Mouse (Mus musculus) naive thymus-derived CD4-positive, alpha-beta T cell, adult 2 months (primary cell): Measurements from ENCODE around the gene Lypd3.

ENCODE experiments used
- DNase-seq: peaks from one replicate; pipeline ENCODE4 v3.0.0-alpha.2; 2011; ENCODE audit warnings: low read depth

The Lypd3 gene

DNA sequence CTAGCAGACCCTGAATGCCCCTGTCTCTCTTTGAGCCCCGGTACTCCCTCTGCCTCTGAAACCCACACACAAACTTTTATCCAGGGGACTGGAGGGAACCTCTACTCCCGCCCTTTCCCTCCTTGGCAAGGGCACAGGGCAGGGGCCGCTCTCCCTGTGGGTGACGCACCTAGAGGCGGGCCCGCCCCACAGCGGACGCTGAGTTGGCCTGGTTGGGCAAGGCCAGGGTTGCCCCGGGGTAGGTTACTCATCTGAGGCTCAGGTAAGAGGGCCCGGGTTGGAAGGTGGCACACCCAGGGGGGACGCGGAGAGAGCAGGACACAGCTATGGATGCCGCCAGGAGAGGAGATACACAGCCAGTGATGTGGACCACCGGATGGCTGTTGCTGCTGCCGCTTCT lies at the start of gene Lypd3:
Lypd3 (plus strand) TSS at position 287 of the 400 bp plus-strand sequence.
- DNase-seq: no peak

GRCm38 (mm10) chr7:24586828-24587227 lies 49.5 kb upstream of the Lypd3 start:
- DNase-seq: no peak

DNA sequence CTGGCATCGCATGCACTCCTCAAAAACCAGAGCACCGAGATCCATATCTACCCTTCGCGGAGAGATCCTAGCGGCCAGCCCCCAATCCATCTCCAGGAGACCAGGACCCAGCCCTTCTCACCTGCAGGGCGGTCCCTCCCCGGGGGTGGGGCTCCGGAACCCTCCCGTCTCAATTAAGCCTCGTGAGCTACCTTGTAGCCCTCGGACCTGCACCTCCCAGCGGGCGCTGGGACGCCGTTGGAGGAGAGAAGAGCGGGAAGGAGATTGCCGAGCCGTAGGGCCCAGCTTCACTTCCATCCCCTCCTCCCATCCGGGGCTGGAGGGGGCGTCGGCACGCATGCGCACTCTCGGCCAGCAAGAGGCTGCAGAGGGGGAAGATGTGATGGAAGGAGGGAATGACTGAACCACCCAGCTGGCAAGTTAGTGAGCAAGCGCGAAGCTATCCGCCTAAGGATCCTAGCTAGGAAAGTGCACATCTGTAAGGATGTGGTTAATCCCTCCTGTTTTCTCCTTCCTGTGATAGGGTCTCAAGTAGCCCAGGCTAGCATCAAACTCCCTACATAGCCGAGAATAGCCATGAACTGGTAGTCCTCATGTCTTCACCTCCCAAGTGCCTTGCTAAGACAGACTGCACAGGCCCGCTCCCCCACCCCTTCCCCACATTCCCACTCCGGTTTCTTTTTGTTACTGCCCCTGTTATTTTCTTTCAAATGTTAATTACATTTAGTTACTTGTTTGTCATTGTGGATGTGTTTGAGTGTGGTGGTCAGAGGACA lies 48.8 kb upstream of the Lypd3 start, which contains the start of the genes Ethe1 and Zfp575:
Ethe1 (plus strand) TSS at position 214 of the 776 bp plus-strand sequence.
Zfp575 (minus strand) TSS at position 312 of the 776 bp plus-strand sequence.
- no peak for DNase-seq

GRCm38 (mm10) chr7:24588336-24588735 lies 48.0 kb upstream of the Lypd3 start:
- DNase-seq: peak; percentile 48

DNA sequence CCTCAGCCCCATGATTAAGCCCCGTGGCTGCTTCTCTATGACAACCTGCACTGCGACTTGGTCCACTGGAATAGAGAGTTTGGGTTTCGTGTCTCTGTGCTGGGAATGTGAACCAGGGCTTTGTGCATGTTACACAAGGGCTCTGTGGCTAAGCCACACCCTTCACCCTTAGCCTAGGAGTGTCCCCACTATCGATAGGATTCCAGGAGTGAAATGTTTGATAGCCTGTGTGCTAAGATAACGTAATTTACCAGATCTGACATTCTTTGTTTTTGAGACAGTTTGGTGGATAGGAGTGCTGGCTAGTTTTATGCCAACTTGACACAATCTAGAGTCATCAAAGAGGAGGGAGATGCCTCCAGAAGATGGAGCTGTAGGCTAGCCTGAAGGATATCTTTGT lies 44.6 kb upstream of the Lypd3 start:
- DNase-seq: no peak

GRCm38 (mm10) chr7:24592163-24592562 lies 44.2 kb upstream of the Lypd3 start:
- no peak for DNase-seq

- DNase-seq: no peak
Measured at GRCm38 (mm10) chr7:24592781-24593180, 43.6 kb upstream of the Lypd3 start.

DNA sequence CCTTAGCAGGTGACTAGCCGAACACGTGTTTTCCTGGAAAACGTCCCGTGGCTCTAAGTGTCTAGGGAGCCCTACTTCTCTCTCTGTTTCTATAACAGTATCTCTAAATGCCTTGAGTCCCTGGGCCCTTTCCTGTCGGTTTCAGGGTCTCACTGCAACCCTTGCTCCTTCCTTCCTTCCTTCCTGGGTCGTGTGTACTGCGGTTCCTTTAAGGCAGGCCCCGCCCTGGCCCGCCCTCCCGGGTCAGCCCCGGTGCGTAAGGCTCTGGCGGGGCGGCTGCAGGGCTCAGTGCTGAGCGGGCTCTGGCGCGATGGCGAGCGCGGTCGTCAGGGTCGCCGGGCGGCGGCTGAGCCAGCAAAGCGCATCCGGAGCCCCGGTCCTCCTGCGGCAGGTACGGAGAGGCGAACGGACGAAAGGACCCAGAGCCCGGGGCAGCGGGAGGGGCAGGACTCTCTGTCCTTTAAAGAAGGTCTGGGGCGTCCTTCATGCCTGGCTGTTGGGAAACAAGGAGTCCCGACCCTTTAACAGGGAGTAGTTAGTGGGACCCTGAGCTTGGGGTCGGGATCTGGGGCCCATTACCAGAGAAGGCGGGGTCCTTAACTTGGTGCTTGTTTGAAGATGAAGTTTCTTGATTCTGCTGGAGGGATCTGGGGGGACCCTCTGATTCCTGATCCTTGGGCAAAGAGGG lies 42.6 kb upstream of the Lypd3 start:
- peak; percentile 78 for DNase-seq

- no peak for DNase-seq
Measured at GRCm38 (mm10) chr7:24594309-24594803, 42.0 kb upstream of the Lypd3 start.

GRCm38 (mm10) chr7:24595464-24595863 lies 40.9 kb upstream of the Lypd3 start:
- DNase-seq: no peak

DNA sequence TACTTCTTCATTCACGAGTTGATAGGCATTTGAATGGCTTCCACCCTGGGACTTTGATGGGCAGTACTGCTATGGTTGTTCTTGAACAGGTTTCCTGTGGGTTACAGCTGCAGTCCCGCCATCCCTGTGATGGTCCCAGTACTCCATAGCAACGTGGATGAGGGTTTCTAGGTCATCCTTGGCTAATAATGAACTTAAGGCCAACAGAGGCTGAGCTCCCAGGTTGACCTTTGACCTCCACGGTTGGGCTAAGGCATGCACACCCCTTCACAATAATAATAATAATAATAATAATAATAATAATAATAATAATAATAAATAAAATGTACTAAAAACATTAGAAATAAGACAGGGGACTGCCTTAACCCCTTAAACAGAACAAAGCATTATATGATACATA lies 38.2 kb upstream of the Lypd3 start:
- DNase-seq: no peak

GRCm38 (mm10) chr7:24599211-24600067 lies 36.9 kb upstream of the Lypd3 start:
- peak; percentile 42 for DNase-seq

GRCm38 (mm10) chr7:24600941-24601597 lies 35.3 kb upstream of the Lypd3 start:
- DNase-seq: peak; percentile 95

GRCm38 (mm10) chr7:24605561-24605960 lies 30.8 kb upstream of the Lypd3 start:
- no peak for DNase-seq

DNA sequence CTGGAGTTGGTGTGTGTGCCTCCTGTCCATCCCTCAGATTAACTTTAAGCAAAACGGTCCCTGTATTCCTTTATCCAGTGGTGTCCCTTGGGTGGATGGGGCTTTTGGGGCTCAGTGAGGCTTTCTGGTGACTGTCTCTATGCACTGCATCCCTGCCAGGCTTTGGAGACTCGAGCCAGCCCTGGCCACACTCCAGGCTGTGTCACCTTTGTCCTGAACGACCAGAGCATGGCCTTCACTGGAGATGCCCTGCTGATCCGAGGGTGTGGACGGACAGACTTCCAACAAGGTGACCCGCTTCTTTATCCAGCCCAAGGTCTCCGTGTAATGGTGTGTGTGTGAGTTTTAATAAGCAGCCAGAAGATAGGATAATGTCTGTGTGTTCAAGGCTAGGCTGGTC lies 30.3 kb upstream of the Lypd3 start:
- DNase-seq: no peak

- DNase-seq: peak; percentile 87
Measured at GRCm38 (mm10) chr7:24608017-24608416, 28.3 kb upstream of the Lypd3 start.

DNA sequence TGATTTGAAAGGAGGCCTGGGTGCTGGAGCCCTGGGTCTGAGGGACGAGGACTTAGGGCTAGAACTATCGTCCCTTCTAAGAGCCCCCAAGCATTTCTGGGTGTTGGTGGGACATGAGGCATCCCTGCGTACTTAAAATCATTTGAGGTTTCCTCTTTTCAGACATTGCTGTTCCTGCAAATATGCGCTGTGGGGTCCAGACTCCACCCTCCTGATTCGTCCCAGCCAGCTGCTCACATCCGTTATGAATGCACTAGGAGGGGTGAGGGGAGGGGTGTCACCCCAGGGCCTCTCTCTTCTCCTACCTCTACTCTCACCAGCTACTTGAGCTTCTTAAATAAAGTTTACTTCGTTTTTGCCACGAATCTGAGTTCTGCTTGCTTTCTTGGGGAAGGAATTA lies 27.8 kb upstream of the Lypd3 start:
- DNase-seq: peak; percentile 57

DNA sequence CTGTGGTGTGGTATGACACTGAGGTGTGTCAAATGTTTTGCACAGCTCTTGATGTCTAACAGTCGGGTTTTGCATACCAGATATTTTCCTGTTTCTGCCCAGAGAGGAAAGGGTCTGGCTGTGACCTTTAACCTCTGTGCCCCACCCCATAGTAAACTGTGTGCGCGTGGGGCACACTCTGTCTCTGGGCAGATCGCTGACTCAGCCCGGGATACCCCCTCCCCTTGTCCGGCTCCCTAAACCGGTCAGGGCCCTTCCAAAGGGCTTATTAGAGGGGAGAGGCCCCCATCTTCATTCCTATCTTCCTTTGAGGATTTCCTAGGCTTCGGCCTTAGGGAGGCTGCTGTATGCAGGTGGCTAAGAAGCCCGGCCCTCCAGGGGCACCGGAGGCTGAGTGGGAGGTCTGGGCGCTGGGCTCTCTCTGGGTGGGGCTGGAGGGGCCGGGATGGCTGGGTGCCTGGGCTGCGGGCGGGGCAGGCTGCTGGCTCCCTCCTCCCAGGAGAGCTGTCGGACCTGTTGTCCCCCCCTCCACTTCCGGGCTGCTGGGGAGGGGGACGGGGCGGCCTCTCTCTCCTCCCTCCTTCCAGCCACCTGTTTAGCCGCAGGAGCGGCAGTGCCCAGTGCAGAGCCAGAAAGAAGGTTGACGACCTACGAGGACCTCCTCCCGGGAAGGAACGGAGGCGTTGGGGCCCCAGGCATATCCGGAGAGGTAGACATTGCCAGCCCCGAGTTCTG lies 26.0 kb upstream of the Lypd3 start, which contains the start of gene Phldb3:
Phldb3 (plus strand) TSS at position 620 of the 735 bp plus-strand sequence.
- DNase-seq: peak; percentile 64

DNA sequence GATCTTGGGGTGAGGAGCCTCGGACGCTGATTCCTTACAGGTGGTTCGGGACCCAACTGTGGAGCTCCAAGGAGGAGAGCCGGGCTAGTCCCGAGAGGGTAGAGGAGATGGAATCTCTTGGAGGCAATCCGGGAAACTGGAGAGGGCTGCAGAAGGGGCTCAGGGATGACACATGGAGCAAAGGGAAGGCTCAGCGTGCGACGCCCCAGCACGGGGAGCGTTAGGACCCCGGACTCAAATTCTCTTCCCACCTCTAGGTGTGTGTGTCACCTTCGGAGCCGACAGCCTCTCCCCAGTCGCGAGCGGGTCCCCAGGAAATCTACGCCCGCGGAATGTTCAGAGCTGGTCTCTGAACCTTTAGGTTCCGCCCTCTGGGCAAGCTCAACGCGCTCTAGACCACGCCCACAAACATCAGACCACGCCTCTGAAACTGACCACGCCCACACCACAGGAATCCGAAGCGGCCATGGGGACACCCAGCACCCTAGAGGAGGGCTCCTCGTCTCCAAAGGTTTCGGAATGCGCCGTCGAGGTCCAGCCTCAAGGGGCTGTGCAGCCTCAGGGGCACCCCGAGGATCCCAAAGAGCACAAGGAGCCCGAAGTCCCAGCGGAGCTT lies 25.4 kb upstream of the Lypd3 start:
- DNase-seq: peak; percentile 97

- no peak for DNase-seq
Measured at GRCm38 (mm10) chr7:24611709-24612108, 24.6 kb upstream of the Lypd3 start.
